Mouse (Mus musculus) forebrain, postnatal 0 days (tissue): ENCODE data around the gene Extl1. TPM values are rescaled to one million over a fixed set of nuclear protein-coding genes. Genes with fewer than 3 reads are reported as not detected.
A peak's percentile ranks its signal among the peaks of the same experiment; 100 is the strongest.
"Not testable (repeated sequence)": the region's sequence is repeated elsewhere in the genome, so short reads cannot be mapped to it uniquely, and the experiment has no call there.

Source experiments
- ATAC-seq: fragments of 200-750 bp; cut with Nextera tagmentation; 2 replicates; pipeline ENCODE4 v1.8.0; 2017; ENCODE audit warnings: mild to moderate bottlenecking, moderate library complexity
- DNase-seq: peaks from one replicate; pipeline ENCODE4 v3.0.0-alpha.2; 2015
- H3K27ac ChIP-seq: fragments of 300-500 bp; sonication (generic); 2 replicates; pipeline ENCODE4 v1.5.1; 2014; ENCODE audit warnings: low read depth, mild to moderate bottlenecking, antibody characterized with exemption, low read length, moderate library complexity, mixed read lengths
- H3K27me3 ChIP-seq: fragments of 300-500 bp; sonication (generic); 2 replicates; pipeline ENCODE4 v1.6.1; 2014; ENCODE audit warnings: mild to moderate bottlenecking, low read length, mixed read lengths; ENCODE audit not compliant: insufficient read depth
- H3K36me3 ChIP-seq: fragments of 300-500 bp; sonication (generic); 2 replicates; pipeline ENCODE4 v1.6.1; 2014; ENCODE audit warnings: mild to moderate bottlenecking, moderate library complexity; ENCODE audit not compliant: insufficient read depth
- H3K4me1 ChIP-seq: fragments of 300-500 bp; sonication (generic); 2 replicates; pipeline ENCODE4 v1.6.1; 2014; ENCODE audit warnings: antibody characterized with exemption; ENCODE audit not compliant: insufficient read depth
- H3K4me2 ChIP-seq: fragments of 300-500 bp; sonication (generic); 2 replicates; pipeline ENCODE4 v1.6.1; 2014; ENCODE audit warnings: low read depth, mild to moderate bottlenecking, moderate library complexity
- H3K4me3 ChIP-seq: fragments of 300-500 bp; sonication (generic); 2 replicates; pipeline ENCODE4 v1.5.1; 2014; ENCODE audit warnings: low read depth, low read length, mixed read lengths
- H3K9ac ChIP-seq: fragments of 300-500 bp; sonication (generic); 2 replicates; pipeline ENCODE4 v1.6.1; 2014; ENCODE audit warnings: mild to moderate bottlenecking
- H3K9me3 ChIP-seq: fragments of 300-500 bp; sonication (generic); 2 replicates; pipeline ENCODE4 v1.6.1; 2016; ENCODE audit warnings: low read length
- CTCF ChIP-seq: sonication (generic); IDR thresholded peaks from 2 replicates; pipeline ENCODE4 v1.5.1; 2016; ENCODE audit warnings: antibody characterized with exemption, control low read depth, low read depth
- WGBS: fragments of 180-500 bp; shearing (Covaris S2); extraction: QIAGEN DNeasy Blood & Tissue Kit; methylation state at CpG from one replicate; pipeline ENCODE4 v1.1.7; 2014; 5-methylcytosine and 5-hydroxymethylcytosine counted together
- polyA plus RNA-seq: library from polyadenylated mRNA; unstranded; fragments of >200 nt; fragmentation: Nextera tagmentation; extraction: Ambion mirVana; gene quantifications from 2 replicates; pipeline ENCODE4 v1.2.1, GENCODE M21; 2015
- total RNA-seq: library from RNA; depleted of rRNA; stranded (reverse); fragments of >200 nt; gene quantifications from 2 replicates; pipeline ENCODE4 v1.2.3, GENCODE M21; 2014; rRNA removed

Extl1 gene
- total RNA-seq: 0.95 and 1.4 TPM in 2 replicates
- polyA plus RNA-seq: 1.2 TPM in 2 replicates

GRCm38 (mm10) chr4:134383750-134384149 lies at the start of gene Extl1:
Gene Extl1, minus strand, starts transcription at chr4:134383850.
- H3K4me3 ChIP-seq, H3K36me3 ChIP-seq, H3K9me3 ChIP-seq, ATAC-seq, H3K4me1 ChIP-seq, H3K4me2 ChIP-seq, H3K9ac ChIP-seq, H3K27me3 ChIP-seq, DNase-seq, H3K27ac ChIP-seq: not testable (repeated sequence)
- WGBS: 90% methylated on average over 2 of the region's 6 CpGs

DNA sequence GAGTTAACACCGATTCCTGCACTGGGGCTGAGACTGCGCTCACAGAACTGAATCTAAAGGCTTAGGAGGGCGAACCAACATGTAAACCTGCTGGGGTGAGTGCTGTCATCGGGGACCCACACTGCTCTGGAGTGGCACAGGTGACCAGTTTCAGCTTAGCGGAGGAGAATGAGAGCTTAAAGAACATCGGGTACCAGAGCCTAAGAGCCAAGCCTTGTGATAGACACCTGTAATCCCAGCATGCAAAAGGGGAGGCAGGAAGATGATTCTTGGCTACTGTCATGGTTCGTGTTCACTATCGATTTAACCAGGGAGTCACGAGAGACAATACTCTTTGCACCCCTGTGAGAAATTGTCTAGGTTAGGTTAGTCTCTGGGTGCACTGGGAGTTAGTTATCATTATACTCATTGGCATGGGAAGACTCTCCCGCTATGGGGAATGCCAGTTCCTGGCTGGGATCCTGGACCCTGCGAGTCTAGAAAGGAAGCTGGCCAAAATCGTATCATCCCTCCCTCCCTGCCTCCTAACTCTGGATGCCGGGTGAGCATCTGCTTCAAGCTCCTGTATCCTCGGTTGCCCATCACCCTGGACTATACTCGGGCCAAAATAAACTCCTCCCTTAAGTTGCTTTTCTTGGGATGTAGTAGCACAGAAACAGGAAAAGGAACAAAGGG lies 49.2 kb upstream of the Extl1 start:
- WGBS: 67% methylated on average over 15 of the region's 15 CpGs
- peak; percentile 64 for DNase-seq

DNA sequence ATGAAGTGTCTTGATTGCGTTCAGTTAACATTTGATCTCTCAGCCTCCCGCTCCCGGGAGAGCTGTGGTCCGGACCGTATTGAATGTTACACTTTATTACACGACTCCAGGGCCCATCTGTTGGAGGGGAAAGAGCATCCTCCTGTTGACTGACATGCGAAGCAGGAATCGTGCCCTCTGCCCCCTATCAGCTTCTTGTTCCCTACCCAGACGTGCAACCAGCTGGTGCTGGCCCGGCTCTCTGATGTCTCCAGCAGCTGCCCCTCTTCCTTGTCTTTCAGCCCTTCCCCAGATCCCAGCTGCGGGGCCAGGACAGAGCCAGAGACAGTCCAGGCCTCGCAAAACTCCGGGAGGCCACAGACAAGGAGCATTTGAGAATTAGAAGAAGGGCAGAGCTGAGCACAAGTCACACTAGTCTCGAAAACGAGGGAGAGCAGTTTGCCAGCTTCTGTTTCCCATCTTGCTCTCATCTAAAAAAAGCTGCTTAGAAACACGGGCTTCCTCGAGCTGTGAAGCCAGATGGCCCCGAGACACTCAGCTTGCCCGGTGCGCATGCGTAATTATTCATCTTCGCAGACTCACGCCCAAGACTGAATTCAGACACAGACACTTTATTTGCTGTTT lies 46.8 kb upstream of the Extl1 start:
- DNase-seq (peak; percentile 96), ATAC-seq (peak; percentile 86)
- 21% methylated on average over 23 of the region's 23 CpGs for WGBS
- TF ChIP-seq CTCF: no peak
- Histone ChIP-seq H3K4me3 (no peak overlapping the region), H3K4me2 (peak overlapping the region; percentile 31), H3K27me3 (no peaks in the 10 kb centered on the region), H3K4me1 (peaks cover 20% of the 10 kb centered on the region), H3K36me3 (0 out of 2 replicates have a peak, but pooled peaks cover 3% of the 10 kb centered on the region), H3K9me3 (no peaks in the 10 kb centered on the region), H3K9ac (peak overlapping the region; percentile 26), H3K27ac (peak overlapping the region; percentile 97)

More for the DNA sequence above, 49.2 kb upstream of the Extl1 start:
- no peak overlapping the region for H3K9ac ChIP-seq
- H3K4me2 ChIP-seq: no peak overlapping the region
- no peak overlapping the region for H3K4me3 ChIP-seq
- no peaks in the 10 kb centered on the region for H3K9me3 ChIP-seq
- no peaks in the 10 kb centered on the region for H3K36me3 ChIP-seq
- H3K27me3 ChIP-seq: no peaks in the 10 kb centered on the region
- H3K4me1 ChIP-seq: peaks cover 20% of the 10 kb centered on the region
- TF ChIP-seq CTCF: no peak
- H3K27ac ChIP-seq: peak overlapping the region; percentile 97
- no peak for ATAC-seq

- Histone ChIP-seq H3K4me2 (no peak overlapping the region), H3K4me1 (peaks cover 6% of the 10 kb centered on the region), H3K4me3 (no peak overlapping the region), H3K9me3 (no peaks in the 10 kb centered on the region), H3K27me3 (no peaks in the 10 kb centered on the region), H3K36me3 (0 out of 2 replicates have a peak, but pooled peaks cover 6% of the 10 kb centered on the region), H3K9ac (no peak overlapping the region), H3K27ac (no peak overlapping the region)
- WGBS: 76% methylated on average over 7 of the region's 7 CpGs
- DNase-seq (no peak), ATAC-seq (no peak)
- no peak for TF ChIP-seq CTCF
Measured at GRCm38 (mm10) chr4:134425088-134425487, 41.4 kb upstream of the Extl1 start.

DNA sequence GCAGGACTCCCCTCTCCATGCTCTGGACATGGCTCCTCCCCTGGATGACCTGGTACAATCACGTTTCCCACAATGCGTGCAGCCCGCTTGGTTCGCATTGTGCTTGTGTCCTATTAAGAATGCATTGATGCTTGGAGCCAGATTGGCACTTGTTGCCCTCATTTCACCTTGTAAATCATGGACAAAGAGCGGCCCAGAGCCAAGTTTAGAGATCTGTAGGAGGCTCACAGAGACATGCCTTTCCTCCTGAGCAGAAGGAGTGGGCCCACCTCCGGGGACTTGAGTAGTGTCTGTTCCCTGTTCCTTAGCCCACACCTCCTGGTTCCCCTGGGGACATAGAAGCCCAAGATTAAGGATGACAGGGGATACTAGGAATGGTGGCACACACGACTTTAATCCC lies 40.3 kb upstream of the Extl1 start:
- 85% methylated on average over 7 of the region's 7 CpGs for WGBS
- Histone ChIP-seq H3K36me3 (0 out of 2 replicates have a peak, but pooled peaks cover 6% of the 10 kb centered on the region), H3K27ac (no peak overlapping the region), H3K4me3 (no peak overlapping the region), H3K4me2 (no peak overlapping the region), H3K9me3 (no peaks in the 10 kb centered on the region), H3K27me3 (no peaks in the 10 kb centered on the region), H3K9ac (no peak overlapping the region), H3K4me1 (no peaks in the 10 kb centered on the region)
- DNase-seq (no peak), ATAC-seq (no peak)
- no peak for TF ChIP-seq CTCF

DNA sequence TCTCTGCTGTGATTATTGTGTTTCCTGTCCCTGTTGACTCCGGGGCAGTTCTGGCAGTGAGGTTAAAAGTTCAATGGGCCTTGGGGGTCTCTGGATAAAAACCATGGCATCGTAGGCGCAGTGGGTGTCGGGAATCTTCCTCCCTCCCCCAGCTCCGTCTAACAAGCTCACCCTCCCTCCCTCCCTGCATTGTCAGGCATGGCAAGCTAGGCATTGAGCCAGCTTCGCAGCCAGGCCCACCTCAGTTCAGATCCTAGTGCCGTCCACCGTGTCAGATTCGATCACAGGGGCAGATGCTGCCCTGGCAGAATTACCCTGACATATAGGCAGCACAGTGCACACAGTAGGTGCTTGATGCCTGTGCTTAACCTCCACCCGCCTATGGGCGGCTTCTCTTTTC lies 38.3 kb upstream of the Extl1 start:
- H3K9me3 ChIP-seq: no peaks in the 10 kb centered on the region
- no peak overlapping the region for H3K9ac ChIP-seq
- DNase-seq (no peak), ATAC-seq (no peak)
- TF ChIP-seq CTCF: no peak
- 52% methylated on average over 11 of the region's 11 CpGs for WGBS
- H3K27ac ChIP-seq: no peak overlapping the region
- H3K27me3 ChIP-seq: no peaks in the 10 kb centered on the region
- 0 out of 2 replicates have a peak, but pooled peaks cover 6% of the 10 kb centered on the region for H3K36me3 ChIP-seq
- no peak overlapping the region for H3K4me2 ChIP-seq
- no peak overlapping the region for H3K4me3 ChIP-seq
- no peaks in the 10 kb centered on the region for H3K4me1 ChIP-seq

DNA sequence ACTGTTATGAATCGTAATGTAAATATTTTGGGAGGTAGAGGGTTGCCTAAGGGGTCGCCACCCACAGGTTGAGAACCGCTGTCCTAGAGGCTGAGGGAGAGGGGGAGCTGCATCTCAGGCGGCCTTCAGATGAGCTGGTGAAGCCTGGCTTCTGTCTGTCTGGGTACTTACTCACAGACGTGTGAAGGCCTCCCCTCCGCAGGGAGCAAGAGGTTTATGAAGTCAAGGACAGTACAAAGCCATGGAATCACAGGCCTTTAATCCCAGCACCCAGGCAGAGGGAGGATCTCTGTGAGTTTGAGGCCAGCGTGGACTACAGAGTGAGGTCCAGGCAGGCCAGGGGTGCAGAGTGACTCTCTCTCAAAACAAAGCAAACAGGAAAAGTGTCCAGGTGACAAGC lies 33.5 kb upstream of the Extl1 start:
- Histone ChIP-seq H3K4me2 (no peak overlapping the region), H3K4me3 (no peak overlapping the region), H3K4me1 (no peaks in the 10 kb centered on the region), H3K27ac (peak overlapping the region; percentile 59; the same call in 1 of the 2 replicates), H3K9ac (no peak overlapping the region; the same call in 1 of the 2 replicates), H3K36me3 (0 out of 2 replicates have a peak, but pooled peaks cover 4% of the 10 kb centered on the region), H3K9me3 (no peaks in the 10 kb centered on the region), H3K27me3 (no peaks in the 10 kb centered on the region)
- WGBS: 76% methylated on average over 7 of the region's 7 CpGs
- no peak for ATAC-seq
- no peak for TF ChIP-seq CTCF
- no peak for DNase-seq
